Mouse (Mus musculus) frontal cortex, postnatal 10 days (tissue): ENCODE data around the gene Cyp3a59.
"Not testable (repeated sequence)": the region's sequence is repeated elsewhere in the genome, so short reads cannot be mapped to it uniquely, and the experiment has no call there.

ENCODE experiments used
- DNase-seq, 2 experiments: peaks; one replicate each; pipeline ENCODE4 v3.0.0; 2022; ENCODE audit warnings: low spot score in 2 of 2, mixed read lengths in 1 of 2

Gene Cyp3a59

GRCm38 (mm10) chr5:146078945-146079344, at the start of gene Cyp3a59:
Cyp3a59 (plus strand) TSS chr5:146079257.
- DNase-seq = not testable (repeated sequence)

- DNase-seq = no peak
Measured at GRCm38 (mm10) chr5:146070099-146070498, 9.0 kb upstream of the Cyp3a59 start.

- DNase-seq = no peak
Measured at GRCm38 (mm10) chr5:146147903-146148302, 68.8 kb downstream of the Cyp3a59 start.

- DNase-seq = no peak
Measured at GRCm38 (mm10) chr5:146150454-146150853, 71.4 kb downstream of the Cyp3a59 start.

- not testable (repeated sequence) for DNase-seq
Measured at GRCm38 (mm10) chr5:146158326-146158725, 79.3 kb downstream of the Cyp3a59 start.

GRCm38 (mm10) chr5:146160439-146160838, 81.4 kb downstream of the Cyp3a59 start, which contains the start of gene Gm5565:
Gm5565 (minus strand) TSS chr5:146160539.
- not testable (repeated sequence) for DNase-seq
